Mouse (Mus musculus) layer of hippocampus, adult 9-11 months (tissue): Measurements from ENCODE around the gene Olfr981.
"Not testable (repeated sequence)": the region's sequence is repeated elsewhere in the genome, so short reads cannot be mapped to it uniquely, and the experiment has no call there.

Source experiments
- DNase-seq: peaks from one replicate; pipeline ENCODE4 v3.0.0; 2022

The Olfr981 gene

GRCm38 (mm10) chr9:40021164-40021563 is at the start of gene Olfr981:
Gene Olfr981, plus strand, starts transcription at chr9:40021464.
- no peak for DNase-seq

DNA sequence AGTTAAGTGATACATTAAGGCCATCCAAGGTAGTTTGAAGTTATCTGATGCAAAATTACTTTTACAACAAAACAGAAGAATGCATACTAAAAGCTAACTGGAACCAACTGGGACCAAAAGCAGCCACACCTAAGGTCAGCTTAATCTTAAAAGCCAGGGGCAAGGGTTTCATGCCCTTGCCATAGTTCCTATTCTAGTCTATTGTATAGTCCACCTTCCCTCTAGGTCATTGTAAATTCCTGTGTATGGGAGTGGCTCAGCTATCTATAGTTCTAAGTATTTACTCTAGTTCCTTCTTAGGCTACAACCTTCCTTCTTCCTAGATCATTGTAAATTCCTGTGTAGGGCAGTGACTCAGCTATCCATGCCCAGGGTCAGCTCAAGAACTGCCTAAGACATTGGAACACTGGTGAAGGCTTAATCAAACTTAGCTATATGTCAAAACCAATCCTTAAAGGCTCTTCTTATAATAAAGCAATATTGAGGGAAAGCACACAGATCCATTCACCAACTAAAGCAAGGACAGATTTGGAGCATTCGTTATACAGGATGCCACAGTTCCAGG is 44.6 kb upstream of the Olfr981 start:
- not testable (repeated sequence) for DNase-seq

- no peak for DNase-seq
Measured at GRCm38 (mm10) chr9:39991813-39992212, 29.5 kb upstream of the Olfr981 start, which contains the start of gene Olfr978. Gene Olfr978, plus strand, starts transcription at chr9:39992113.

DNA sequence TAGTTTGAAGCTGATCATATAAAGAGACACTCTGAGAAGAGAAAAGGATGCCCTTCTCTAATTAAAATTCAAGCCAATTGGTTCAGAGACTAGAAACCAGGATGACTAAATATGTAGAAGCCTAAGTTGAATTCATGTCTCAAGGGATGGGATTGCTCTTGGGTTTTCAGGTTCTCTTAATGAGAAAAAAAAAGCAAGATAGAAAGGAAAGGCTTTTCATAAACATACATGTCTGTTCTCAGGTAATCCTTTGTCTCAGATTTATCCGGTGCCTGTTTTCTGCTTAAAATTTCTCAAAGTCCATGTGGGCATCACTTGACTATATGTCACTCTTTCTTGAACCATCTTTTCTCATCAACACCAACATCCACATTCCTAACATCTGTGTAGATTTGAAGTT is 17.9 kb upstream of the Olfr981 start, which contains the start of gene Olfr979:
Gene Olfr979 (minus strand): TSS at position 101 of the 400 bp plus-strand sequence.
- DNase-seq, result no peak

GRCm38 (mm10) chr9:40009482-40009881 is 11.8 kb upstream of the Olfr981 start, which contains the start of gene Olfr980:
Gene Olfr980, minus strand, starts transcription at chr9:40009582.
- DNase-seq, result no peak

DNA sequence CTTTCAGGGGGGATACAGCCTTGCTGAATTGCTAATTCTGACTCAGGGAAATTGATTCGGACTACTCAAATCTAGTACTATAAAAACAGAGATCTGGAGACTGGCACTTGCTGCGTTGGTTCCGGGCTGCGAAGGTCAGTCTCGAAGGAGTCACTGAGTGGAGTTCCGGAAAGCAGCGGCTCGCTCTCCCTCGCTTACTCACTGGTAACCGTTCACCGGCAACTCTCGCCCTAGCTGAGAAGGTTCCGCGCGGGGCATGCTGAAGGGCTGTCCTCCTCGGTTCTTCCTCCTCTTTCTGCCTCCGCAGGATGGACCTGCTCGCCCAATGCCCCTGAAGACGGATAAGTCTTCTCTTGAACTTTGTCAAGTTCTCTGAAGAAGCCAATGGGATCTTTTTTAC is 28.9 kb downstream of the Olfr981 start:
- no peak for DNase-seq

- DNase-seq, result no peak
Measured at GRCm38 (mm10) chr9:40073529-40073928, 52.3 kb downstream of the Olfr981 start, which contains the start of gene Olfr982. Gene Olfr982, plus strand, starts transcription at chr9:40073829.
